Mouse (Mus musculus) kidney, adult 9 months (tissue): ENCODE results near the gene Epm2aip1.

ENCODE experiments used
- DNase-seq: peaks from one replicate; pipeline ENCODE4 v3.0.0; 2022

Epm2aip1 gene

DNA sequence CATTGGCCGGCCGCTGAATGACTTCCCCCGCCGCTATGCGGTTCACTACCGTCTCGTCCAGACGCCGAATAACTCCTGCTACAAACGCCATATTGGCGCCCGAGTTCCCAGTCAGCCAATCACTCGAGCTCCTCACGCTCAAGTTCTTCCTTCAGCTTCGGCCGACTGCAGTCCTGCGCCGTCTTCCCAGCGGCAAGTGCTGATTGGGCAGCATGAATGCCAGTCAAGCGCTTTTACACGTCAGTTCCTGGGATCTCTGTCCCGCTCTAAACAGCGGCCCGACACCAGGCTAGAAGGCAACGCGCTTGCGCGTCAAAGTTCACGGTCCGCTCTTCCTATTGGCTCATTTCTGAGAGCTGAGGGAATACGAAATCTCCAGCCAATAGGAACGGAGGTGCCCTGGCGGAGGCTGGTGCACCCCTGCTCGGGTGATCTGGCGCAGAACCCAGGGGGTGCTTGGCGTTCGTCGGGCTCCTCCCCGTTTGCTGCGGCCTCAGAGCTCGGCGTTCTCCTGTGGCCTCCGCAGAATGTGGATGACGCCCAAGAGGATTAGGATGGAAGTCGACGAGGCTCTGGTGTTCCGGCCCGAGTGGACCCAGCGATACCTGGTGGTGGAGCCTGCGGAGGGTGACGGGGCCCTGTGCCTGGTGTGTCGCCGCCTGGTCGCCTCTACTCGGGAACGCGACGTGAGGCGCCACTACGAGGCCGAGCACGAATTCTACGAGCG, at the start of gene Epm2aip1, which contains the start of gene Mlh1:
Gene Epm2aip1, plus strand, starts transcription at position 496 of the 727 bp plus-strand sequence.
Gene Mlh1, minus strand, starts transcription at position 358 of the 727 bp plus-strand sequence.
- DNase-seq: peak; percentile 99

DNA sequence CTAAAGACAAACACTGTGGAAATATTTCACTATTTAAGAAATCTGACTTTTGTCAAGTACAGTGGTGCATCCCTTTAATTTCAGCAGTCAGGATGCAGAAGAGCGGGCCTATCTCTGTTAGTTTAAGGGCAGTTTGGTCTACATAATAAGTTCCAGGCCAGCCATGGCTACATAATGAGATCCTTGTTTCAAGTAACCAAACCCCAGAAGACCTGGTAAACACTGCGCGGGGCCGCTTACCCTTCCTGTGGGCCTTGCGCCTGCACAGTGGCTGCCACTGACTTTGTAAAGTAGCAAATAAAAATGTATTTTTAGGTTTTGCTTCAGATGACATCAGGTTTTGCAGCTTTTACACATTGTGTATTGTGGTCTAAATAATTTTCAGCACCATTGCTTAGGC, 48.3 kb upstream of the Epm2aip1 start:
- no peak for DNase-seq

DNA sequence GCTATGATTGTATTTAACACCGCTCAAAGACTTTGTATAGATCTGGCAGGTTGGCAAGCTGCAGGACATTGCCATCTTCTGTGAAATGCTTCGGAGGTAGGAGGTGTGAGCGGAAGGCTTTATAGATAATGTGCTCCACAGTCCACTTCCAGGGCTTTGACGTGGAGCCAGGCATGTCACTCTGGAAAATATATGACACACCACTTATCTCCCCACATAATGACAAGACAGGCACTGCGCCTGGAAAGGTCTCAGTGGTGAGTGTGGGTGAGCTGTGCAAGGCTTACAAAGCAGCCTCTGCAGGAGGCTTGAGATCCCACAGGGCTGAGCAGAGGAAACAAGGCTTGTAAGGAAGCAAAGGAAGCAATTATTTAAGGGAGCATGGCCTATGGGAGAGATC, 43.3 kb upstream of the Epm2aip1 start:
- no peak for DNase-seq

DNA sequence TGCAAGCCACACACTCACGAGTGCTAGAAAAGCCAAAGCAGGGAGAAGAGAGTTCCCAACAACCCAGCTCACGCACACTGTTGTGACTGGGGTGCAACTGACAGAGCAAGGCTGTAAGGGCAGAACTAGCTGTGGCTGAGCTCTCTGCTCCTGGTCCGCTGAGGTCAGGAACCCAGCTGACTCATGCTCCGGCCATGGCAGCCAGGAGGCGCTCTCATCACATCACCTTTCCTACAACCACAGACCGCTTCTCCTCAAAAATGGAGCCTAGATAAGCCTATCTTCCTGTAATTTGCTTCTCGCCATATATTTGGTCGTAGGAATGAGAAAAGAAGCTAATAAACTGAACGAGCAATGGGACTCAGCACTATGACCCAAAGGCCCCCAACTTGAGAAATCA, 37.0 kb upstream of the Epm2aip1 start:
- no peak for DNase-seq

DNA sequence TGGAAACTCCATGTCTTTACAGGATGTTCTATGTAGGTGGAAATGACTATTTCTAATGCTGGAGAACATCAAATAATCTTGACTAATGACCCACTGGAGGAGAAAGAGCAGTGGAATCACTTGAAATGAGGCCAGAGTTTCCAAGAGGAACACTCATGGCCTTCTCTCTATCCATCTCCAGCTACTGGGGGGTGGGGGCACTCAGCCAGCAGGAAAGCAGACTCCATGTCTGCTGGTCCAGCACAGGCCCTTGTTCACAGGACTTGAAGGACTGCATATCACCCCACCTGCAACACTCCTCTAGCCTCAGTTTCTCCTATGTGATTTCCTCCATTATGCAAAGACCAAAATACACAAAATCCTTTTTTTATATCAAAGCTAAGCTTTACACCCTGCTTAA, 34.0 kb upstream of the Epm2aip1 start:
- DNase-seq: no peak

DNA sequence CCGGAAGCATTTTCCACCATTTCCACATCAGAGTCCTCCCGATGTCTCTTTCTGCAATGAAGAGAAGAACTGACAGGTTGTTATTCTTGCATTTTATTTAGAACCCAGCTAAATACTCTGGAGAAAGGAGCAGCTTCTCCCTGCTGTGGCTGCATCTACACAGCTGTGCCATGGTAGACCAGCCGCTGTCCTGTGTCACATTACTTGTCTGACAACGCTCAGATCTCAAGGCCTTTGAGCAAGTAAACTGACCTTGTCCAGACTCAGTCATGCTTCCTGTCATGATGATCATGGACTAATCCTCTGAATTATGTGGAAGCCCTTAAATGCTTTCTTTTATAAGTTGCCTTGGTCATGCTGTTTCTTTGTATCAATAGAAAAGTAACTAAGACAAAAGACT, 31.9 kb upstream of the Epm2aip1 start:
- DNase-seq: no peak

DNA sequence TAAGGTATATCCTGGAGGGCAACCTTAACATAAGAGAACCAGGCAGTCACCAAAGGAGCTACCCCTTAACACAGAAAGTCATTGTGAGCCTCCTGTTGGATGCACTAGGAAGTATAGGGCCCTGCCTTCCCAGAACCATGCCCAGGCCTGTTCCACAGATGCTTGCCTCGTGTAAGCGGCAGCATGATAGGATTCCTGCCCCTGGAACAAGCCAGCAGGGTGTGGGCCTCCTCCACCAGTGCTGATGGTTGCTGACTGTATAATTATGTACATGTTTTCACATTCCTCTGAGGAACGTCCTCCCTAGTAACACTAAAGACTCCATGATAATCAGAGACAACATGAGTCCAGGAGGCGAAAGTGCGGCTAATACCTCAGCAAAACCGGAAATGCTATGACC, 28.3 kb upstream of the Epm2aip1 start:
- DNase-seq: no peak

DNA sequence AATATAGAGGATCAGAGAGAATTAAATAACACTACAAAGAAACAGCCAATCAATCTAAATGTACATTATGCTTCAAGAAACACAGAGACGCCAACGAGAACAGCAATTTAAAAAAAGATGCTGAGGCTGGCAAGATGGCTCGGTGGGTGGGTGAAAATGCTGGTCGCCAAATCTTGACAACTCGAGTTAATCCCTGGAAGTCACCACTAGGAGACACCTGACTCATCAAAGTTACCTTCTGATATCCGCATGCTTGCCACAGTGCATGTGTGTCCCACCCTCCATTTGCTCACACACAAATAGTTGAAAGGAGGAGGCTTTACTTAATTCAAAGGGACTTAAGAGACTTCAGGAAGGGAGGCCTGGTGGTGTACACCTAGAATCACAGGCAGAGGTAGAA, 26.2 kb upstream of the Epm2aip1 start:
- DNase-seq: no peak

DNA sequence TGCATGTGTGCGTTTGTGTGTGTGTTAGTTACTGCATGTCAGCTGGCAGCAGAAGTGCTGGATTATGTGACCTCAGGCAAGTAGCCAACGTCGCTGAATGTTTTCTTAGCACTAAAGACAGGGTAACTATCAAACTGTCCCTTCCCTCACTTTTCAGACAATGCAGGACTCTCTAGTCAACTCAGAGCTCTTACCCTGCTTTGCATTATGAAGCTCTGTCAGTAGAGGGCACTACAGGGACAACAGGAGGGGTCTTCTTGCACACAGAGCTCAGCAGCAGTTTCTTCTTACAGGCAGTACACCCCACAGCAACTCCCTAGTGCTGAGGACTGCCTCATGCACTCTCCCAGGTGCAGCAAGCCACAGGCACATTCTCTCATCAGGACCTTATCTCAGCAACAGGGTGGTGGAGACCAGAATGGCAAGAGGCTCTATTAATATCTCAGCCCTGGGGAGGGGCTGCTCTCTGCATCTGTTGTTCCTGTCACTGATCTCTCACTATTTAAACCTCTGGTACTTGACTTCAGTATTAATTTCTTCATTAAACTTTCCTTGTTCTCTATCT, 24.0 kb upstream of the Epm2aip1 start:
- no peak for DNase-seq

DNA sequence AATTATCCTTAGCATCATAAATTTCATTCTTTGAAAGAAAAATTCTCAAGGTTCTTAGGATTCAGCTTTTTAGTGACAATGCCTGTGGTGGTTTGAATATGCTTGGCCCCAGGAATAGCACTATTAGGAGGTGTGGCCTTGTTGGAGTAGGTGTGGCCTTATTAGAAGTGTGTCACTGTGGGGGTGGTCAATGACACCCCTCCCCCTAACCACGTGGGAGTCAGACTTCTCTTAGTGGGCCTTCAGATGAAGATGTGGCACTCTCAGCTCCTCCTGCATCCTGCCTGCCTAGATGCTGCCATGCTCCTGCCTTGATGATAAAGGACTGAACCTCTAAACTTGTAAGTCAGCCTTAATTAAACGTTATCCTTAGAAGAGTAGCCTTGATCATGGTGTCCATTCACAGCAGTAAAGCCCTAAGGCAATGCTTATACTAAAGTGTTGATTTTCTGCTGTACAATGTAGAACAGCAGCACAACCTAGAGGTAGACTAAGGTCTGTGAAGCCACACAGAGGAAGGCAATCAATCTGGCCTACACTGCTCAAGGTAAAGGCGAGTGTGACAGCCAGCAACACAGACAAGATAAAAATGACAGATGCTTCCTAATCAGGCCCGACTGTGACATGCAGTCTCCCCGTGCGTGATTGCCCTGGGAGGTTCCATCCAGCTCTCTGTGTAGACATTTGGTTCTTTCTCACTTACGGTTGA, 19.4 kb upstream of the Epm2aip1 start:
- no peak for DNase-seq

DNA sequence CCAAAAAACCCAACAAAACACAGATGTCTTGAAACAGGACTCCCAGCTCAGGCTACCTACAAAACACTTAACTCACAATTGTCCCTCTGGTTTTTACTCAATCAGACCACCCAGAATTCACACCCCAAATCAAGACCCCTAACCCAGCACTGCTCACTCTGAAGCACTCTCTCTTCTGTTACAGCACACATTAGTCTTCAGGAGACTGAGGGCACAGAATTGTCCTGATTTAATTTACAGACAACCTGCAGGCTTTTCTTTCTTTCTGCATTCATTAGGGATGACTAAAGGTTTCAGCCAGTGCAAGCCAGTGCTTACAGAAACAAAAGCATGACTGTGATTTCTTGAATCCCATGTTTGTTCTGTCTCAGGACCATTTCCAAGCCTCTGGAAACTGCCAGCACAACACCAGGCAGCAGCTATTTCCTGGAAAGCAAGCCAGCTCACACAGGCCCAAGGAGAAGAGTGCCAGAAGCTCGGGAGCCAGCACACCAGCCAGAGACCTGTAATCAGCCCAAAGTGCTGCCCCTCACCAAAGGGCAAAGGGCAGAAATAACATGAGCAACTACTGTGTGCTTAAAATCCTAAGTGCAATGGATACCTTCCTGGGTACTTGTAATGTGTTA, 11.3 kb upstream of the Epm2aip1 start:
- no peak for DNase-seq

DNA sequence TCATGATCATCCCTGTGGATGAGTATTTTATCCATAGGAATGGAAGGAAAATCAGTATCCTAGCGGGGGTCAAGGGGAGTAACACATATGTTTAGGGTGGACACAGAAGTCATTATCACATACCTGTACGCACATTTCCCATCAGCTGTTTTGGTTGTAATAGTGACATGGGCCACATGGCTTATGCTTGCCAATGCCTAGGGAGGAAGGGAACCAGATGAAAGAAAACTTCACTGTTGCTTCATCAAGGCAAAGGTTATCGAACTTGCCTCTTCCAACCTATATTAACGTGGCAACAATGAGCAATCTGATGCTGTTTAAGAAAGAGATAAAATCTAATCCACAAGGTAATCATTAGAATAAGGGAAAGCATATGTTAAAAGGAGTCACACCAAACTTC, 10.4 kb upstream of the Epm2aip1 start:
- DNase-seq: no peak

DNA sequence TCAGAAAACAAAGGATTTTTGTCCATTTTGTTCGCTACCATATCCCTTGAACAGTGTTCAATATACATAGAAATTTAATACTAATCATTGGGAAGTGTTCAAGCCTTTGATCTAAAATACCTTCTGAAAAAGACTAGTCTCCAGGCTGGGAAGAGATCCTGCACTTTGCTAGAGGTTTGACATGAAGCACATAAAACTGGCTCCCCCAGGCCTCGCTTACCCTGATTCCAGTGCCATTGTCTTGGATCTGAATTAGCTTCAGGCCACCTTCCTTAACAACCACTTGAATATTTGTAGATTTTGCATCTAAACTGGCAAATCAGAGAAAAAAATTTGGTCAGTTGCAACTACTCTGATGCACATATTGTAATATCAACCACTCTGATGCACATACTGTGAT, 3.7 kb upstream of the Epm2aip1 start:
- no peak for DNase-seq

DNA sequence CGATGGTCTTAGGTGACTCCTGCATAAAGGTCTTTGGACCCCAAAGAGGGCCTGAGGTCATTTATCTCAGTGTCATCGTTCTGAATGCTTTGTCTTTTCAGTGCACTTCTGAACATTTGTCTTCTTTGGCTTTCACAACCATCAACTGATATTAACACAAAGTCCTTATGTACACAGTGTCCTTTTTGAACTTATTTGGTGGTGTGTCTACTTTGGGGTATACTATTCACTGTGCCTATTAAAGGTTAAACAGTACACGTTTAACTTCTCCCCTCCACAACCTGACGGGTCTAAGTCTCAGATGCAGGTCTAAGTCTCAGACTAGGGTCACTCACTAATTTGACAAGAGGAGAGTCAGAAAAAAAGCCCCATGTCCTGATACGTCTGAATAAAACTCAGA, 1.1 kb upstream of the Epm2aip1 start:
- DNase-seq: no peak

DNA sequence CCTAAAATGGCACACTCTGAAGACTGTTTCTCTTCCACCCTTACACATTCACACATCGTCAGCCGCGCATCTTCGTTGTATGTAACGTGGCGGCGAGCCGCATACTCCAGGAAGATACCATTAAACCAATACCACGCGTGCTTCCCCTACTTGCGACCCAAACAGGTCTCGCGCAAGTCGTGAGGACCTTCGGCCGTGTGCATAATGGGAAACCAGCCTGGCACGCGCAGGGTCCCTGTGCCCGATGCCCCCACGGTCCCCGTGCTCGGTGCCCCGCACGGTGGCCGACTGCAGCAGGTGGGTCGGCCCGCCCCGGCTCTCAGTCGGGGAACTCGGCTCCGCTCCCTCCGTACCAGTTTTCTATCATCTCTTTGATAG, 684 bp upstream of the Epm2aip1 start:
- DNase-seq: no peak

DNA sequence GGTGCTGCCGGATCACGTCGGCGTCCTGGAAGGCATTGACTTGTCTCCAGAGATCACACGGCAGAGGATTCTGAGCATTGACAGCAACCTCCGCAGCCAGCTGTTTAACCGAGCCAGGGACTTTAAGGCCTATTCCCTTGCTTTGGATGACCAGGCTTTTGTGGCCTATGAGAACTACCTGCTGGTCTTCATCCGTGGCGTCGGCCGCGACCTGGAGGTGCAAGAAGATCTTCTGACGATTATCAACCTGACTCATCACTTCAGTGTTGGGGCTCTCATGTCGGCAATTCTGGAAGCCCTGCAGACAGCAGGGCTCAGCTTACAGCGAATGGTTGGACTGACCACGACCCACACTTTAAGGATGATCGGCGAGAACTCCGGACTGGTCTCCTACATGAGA, 627 bp downstream of the Epm2aip1 start:
- DNase-seq: no peak

DNA sequence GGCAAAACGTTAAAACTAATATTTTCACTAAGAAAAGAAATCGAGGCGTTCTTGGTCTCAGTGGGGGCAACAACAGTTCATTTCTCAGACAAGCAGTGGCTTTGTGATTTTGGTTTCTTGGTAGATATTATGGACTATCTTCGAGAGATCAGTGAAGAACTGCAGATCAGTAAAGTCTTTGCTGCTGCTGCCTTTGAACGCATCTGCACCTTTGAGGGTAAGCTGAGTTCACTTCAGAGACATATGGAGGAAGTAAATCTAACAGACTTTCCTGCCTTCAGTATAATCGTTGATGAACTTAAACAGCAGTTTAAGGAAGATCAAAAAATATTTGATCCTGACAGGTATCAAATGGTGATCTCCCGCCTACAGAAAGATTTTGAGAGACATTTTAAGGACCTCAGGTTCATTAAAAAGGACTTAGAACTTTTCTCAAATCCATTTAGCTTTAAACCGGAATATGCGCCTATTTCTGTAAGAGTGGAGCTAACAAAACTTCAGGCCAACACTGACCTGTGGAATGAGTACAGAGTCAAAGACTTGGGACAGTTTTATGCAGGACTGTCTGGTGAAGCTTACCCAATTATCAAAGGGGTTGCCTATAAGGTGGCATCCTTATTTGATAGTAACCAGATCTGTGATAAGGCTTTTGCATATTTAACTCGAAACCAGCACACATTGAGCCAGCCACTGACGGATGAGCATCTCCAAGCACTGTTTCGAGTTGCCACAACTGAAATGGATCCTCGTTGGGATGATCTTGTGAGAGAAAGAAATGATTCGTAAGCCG, 1.5 kb downstream of the Epm2aip1 start:
- DNase-seq: no peak

DNA sequence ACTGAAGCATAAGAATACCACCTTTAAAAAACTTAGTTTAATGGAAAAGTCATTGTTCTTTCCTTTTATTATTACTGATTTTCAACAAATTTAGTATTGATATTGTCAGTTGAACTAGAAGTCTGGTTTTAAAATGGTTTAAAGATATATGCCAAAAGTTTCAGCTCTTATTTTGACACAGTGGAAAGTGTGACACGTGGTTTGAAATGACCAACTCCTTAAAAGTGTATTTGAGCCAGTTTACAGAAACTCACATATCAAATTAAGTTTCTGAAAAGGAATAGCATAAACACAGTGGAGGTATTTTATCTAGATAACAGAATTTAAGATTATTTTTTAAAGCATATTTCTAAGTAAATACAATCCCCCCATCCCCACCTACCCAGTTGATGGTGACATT, 2.2 kb downstream of the Epm2aip1 start:
- no peak for DNase-seq

DNA sequence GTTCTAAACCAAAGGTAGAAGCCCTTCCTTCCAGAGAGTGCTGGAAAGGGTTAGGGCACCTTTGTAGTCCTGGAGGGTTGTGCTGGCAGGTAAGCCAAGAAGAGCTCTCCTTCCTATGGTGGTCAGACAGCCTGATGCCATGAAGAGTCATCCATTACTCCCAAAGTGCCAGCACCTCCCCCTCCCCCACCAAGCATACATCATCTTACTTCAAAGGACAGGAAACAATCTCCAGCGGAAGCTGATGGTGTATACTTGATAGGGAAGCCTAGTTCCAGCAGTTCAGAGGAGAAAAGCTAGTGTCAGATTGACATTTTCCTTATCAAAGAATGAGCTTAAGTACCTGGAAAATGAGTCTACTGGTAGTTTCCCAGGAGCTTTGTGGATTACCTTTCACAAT, 3.4 kb downstream of the Epm2aip1 start:
- no peak for DNase-seq

DNA sequence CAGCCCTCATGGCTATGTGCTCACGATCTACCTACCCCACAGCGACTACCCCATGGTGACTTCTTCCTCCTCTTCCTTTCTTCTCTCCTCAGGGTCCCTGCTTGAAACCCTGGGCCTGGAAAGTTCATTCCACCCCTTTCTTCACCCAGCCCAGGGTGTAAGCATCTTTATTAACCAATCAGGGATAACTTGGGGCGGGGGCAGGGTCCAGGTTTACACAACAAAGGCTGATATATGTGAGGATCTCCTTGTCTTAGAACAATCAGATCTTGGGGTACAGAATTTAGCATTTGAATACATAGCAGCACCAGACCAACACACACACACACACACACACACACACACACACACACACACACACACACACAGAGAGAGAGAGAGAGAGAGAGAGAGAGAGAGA, 13.3 kb downstream of the Epm2aip1 start:
- DNase-seq: no peak

DNA sequence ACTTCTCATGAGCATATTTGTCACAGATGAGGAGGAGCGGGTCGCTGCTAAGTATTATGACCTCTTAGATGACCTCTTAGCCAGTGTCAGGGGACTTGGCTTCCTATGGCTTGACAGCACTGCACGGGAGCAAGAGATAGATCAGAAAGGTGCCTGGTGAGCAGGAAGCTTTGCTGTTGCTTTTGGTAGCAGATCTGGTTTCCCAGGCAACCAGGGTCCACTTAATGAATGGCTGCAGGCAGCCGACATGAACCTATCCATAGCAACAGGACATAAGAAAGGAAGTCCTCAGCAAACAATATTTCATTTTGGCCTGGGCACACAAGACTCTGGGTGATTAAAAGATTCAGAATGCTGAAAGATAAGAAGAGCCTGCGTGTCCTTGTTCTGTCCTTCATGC, 13.9 kb downstream of the Epm2aip1 start:
- DNase-seq: no peak

DNA sequence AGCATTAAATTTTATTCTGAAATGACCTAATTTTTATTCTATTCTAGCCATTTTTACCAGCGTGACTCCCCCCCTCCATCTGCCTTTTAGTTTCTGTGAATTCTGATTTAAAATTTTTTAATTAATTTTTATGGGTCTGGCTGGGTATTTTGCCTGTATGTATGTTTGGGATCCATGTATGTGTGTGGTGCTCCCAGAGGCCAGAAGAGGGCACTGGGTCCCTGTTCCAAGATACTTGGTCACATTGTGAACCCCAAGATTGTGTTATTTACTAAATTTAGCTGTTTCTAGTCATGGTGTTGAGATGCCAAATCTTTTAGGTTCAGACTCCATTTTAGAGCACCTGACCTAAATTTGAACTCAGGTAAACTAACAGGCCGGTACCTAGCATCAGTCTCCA, 14.7 kb downstream of the Epm2aip1 start:
- DNase-seq: no peak

DNA sequence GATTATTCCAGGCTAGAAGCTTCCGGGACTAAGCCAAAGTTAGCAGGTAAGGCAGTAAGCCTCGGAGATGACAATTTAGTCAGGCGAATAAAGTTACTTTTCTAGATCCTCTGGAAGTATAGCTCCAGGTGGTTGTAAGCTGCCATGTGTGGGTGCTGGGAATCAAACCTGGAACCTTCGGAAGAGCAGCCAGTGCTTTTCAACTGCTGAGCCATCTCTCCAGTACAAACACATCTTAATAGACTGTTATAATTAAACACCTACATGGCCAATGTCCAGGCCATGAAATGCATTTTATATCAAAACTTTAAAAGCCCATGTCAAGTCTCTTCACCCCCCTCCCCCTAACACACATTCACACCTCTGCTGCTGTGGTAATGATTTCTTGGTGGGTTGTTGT, 16.2 kb downstream of the Epm2aip1 start:
- no peak for DNase-seq
